Mouse (Mus musculus): ENCODE data around the gene Tshb. TPM values are rescaled to one million over a fixed set of nuclear protein-coding genes. Genes with fewer than 3 reads are reported as not detected.
A peak's percentile ranks its signal among the peaks of the same experiment; 100 is the strongest.

The Tshb gene
- polyA plus RNA-seq, 1 experiment: not detected

DNA sequence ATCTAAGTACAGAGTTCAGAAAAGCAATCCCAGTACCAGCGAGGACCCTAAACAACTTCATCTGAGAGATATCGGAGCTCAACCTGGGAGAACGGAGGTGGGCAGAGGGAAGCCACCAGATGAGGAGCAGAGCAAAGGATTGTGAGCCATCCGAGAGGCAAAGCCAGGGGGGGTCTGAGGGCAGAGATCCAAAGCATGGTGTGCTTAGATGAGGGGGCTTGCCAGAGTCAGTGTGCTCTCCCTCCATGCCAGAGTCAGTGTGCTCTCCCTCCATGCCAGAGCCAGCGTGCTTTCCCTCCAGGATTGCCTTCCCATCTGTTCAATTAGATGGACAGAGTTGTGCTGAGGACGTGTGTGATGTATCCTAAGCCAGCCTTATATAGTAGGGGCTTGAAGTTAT is 45.4 kb downstream of the Tshb start:
- no peak for DNase-seq (ENCODE audit: low spot score)

GRCm38 (mm10) chr3:102736436-102736835 is 46.1 kb downstream of the Tshb start:
- no peak for DNase-seq (ENCODE audit: low spot score)

GRCm38 (mm10) chr3:102735638-102736037 is 46.9 kb downstream of the Tshb start:
- no peak for DNase-seq (ENCODE audit: low spot score)

- DNase-seq (ENCODE audit: low spot score): no peak
Observed at GRCm38 (mm10) chr3:102735031-102735558, 47.4 kb downstream of the Tshb start.

- peak; percentile 67 for DNase-seq (ENCODE audit: low spot score)
Observed at GRCm38 (mm10) chr3:102734313-102735030, 48.0 kb downstream of the Tshb start, which contains the start of gene Tspan2. Tspan2 (plus strand) TSS chr3:102734529.

DNA sequence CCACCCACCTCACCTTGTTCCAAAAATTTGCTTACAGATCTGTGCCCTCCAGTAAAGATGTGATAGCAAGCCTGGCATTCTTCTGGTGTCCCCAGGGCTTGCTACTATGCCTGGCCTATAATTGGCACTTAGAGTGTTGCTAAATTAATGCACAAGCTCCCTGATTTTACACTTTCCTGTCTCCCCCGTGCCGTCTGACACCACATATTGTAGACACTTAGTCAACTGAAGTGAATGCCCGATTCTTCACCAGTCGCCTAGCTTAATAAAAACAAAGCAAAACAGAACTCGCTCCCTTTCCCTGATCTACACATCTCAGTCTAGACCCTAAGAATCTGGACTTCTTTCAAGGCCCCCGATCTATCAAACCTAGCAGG is 48.6 kb downstream of the Tshb start:
- no peak for DNase-seq (ENCODE audit: low spot score)

DNA sequence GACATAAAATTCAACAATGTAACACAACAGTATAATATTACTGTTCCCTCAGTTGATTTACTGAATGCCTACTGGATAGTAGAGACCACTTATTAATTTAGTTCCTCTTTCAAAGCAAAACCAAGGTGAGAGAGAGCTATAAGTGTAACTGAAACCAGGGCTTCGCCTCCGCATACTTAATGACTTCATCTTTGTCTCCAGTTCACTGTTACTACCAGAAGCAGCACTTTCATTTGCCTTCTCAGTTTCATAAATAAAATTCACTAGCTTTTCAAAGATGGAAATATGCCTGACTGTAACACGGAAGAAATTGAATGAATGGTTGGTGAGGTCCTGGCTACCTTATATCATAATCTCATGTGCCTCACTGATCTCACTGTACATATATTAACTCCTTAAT is 49.5 kb downstream of the Tshb start:
- DNase-seq (ENCODE audit: low spot score): no peak

GRCm38 (mm10) chr3:102732619-102733018 is 49.9 kb downstream of the Tshb start:
- no peak for DNase-seq (ENCODE audit: low spot score)

- DNase-seq (ENCODE audit: low spot score): no peak
Observed at GRCm38 (mm10) chr3:102731112-102731511, 51.4 kb downstream of the Tshb start.

DNA sequence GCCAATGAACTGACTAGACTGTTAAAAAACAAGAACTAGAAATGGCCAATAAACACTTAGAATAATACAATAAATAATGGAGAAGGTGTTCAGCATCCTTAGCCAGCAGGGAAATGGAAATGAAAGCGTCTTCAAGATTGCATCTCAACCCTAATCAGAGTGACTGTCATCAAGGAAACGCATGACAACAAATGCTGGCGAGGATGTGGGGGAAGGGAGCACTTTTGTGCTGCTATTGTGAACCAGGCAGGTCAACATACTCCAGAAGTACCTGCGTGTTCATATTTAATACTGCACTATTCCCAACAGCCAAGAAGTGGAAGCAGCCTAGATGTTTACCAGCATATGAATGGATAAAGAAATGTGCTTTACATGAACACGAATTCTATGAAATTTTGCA is 53.1 kb downstream of the Tshb start:
- no peak for DNase-seq (ENCODE audit: low spot score)

Other genes starting within 250 kb of the Tshb start
- gene Tspan2, start 48.2 kb downstream of the Tshb start, polyA plus RNA-seq (2012; rRNA removed): 76.3 and 90.8 TPM in 2 replicates
- gene Sycp1, start 153.4 kb upstream of the Tshb start, polyA plus RNA-seq (2012; rRNA removed): not detected in 2 replicates
- gene Nr1h5, start 181.4 kb upstream of the Tshb start, polyA plus RNA-seq (2012; rRNA removed): not detected in 2 replicates
- 37.5 and 42.5 TPM in 2 replicates for gene Sike1, start 213.0 kb upstream of the Tshb start, polyA plus RNA-seq (2012; rRNA removed)
- 86.2 and 156 TPM in 2 replicates for gene Csde1, start 237.7 kb upstream of the Tshb start, polyA plus RNA-seq (2012; rRNA removed)